Mouse (Mus musculus) stomach, postnatal 0 days (tissue): Measurements from ENCODE around the gene Aff4.

ENCODE experiments used
- CTCF ChIP-seq: IDR thresholded peaks from 2 replicates; pipeline ENCODE4 v1.5.1; 2016; ENCODE audit warnings: antibody characterized with exemption, low read depth, mild to moderate bottlenecking, moderate library complexity
- EP300 ChIP-seq: optimal IDR thresholded peaks from 2 replicates; pipeline ENCODE3; 2016; ENCODE audit warnings: antibody characterized with exemption

- TF ChIP-seq CTCF = no peak
- no peak for TF ChIP-seq EP300
These were observed 41.7 kb upstream of the Aff4 start for GRCm38 (mm10) chr11:53308884-53309310.
